Mouse (Mus musculus) stomach, embryonic 16.5 days (tissue): ENCODE results near the gene Basp1. TPM values are rescaled to one million over a fixed set of nuclear protein-coding genes. Genes with fewer than 3 reads are reported as not detected.

Source experiments
- ATAC-seq: fragments of 200-750 bp; cut with Nextera tagmentation; 2 replicates; pipeline ENCODE4 v1.8.0; 2017; ENCODE audit warnings: moderate number of reproducible peaks, moderate TSS enrichment; ENCODE audit not compliant: insufficient read depth, low FRiP score
- H3K27ac ChIP-seq: fragments of 300-500 bp; sonication (generic); 2 replicates; pipeline ENCODE4 v1.5.1; 2014; ENCODE audit warnings: low read length
- H3K27me3 ChIP-seq: fragments of 300-500 bp; sonication (generic); 2 replicates; pipeline ENCODE4 v1.6.1; 2014; ENCODE audit warnings: low read length, control low read depth, mixed read lengths; ENCODE audit not compliant: control insufficient read depth, insufficient read depth
- H3K36me3 ChIP-seq: fragments of 300-500 bp; sonication (generic); 2 replicates; pipeline ENCODE4 v1.6.1; 2014; ENCODE audit warnings: low read length; ENCODE audit not compliant: control insufficient read depth, insufficient read depth
- H3K4me1 ChIP-seq: fragments of 300-500 bp; sonication (generic); 2 replicates; pipeline ENCODE4 v1.6.1; 2014; ENCODE audit warnings: low read length, control low read depth, mixed read lengths; ENCODE audit not compliant: control insufficient read depth, insufficient read depth
- H3K4me2 ChIP-seq: fragments of 300-500 bp; sonication (generic); 2 replicates; pipeline ENCODE4 v1.6.1; 2014; ENCODE audit warnings: low read depth, low read length, mixed read lengths
- H3K4me3 ChIP-seq: fragments of 300-500 bp; sonication (generic); replicated peaks from 2 replicates; pipeline ENCODE4 v1.5.1; 2014; ENCODE audit warnings: mild to moderate bottlenecking, low read length
- H3K9ac ChIP-seq: fragments of 300-500 bp; sonication (generic); 2 replicates; pipeline ENCODE4 v1.6.1; 2014; ENCODE audit warnings: low read length
- H3K9me3 ChIP-seq: fragments of 300-500 bp; sonication (generic); replicated peaks from 2 replicates; pipeline ENCODE4 v1.6.1; 2016; ENCODE audit warnings: low read length, control low read depth; ENCODE audit not compliant: control insufficient read depth
- WGBS: fragments of 180-500 bp; shearing (Covaris S2); extraction: QIAGEN DNeasy Blood & Tissue Kit; methylation state at CpG from one replicate; pipeline ENCODE4 v1.1.7; 2014; 5-methylcytosine and 5-hydroxymethylcytosine counted together
- polyA plus RNA-seq: library from polyadenylated mRNA; unstranded; fragments of >200 nt; fragmentation: Nextera tagmentation; extraction: Ambion mirVana; gene quantifications from 2 replicates; pipeline ENCODE4 v1.2.1, GENCODE M21; 2015

Basp1 gene
- polyA plus RNA-seq, 1 experiment from 2014 or later: 15.8 TPM

- Histone ChIP-seq H3K9me3 (no peaks in the 10 kb centered on the region), H3K4me1 (peaks cover 7% of the 10 kb centered on the region), H3K9ac (no peak overlapping the region), H3K27ac (no peak overlapping the region), H3K4me3 (no peak overlapping the region), H3K4me2 (no peak overlapping the region), H3K36me3 (no peaks in the 10 kb centered on the region), H3K27me3 (no peaks in the 10 kb centered on the region)
- no peak for ATAC-seq
- WGBS: 80% methylated on average over 6 of the region's 6 CpGs
Observed at GRCm38 (mm10) chr15:25387572-25387971, 26.0 kb downstream of the Basp1 start.

GRCm38 (mm10) chr15:25380051-25380450 lies 33.5 kb downstream of the Basp1 start:
- Histone ChIP-seq H3K36me3 (no peaks in the 10 kb centered on the region), H3K9ac (no peak overlapping the region), H3K27ac (no peak overlapping the region), H3K4me1 (peaks cover 5% of the 10 kb centered on the region), H3K27me3 (no peaks in the 10 kb centered on the region), H3K4me2 (no peak overlapping the region), H3K9me3 (no peaks in the 10 kb centered on the region), H3K4me3 (no peak overlapping the region)
- 75% methylated on average over 5 of the region's 5 CpGs for WGBS
- no peak for ATAC-seq

GRCm38 (mm10) chr15:25378707-25379106 lies 34.9 kb downstream of the Basp1 start:
- no peak overlapping the region for H3K4me2 ChIP-seq
- no peak overlapping the region for H3K4me3 ChIP-seq
- peaks cover 5% of the 10 kb centered on the region for H3K4me1 ChIP-seq
- ATAC-seq: no peak
- no peaks in the 10 kb centered on the region for H3K9me3 ChIP-seq
- no peaks in the 10 kb centered on the region for H3K36me3 ChIP-seq
- H3K27me3 ChIP-seq: no peaks in the 10 kb centered on the region
- no peak overlapping the region for H3K9ac ChIP-seq
- H3K27ac ChIP-seq: no peak overlapping the region
- 87% methylated on average over 8 of the region's 8 CpGs for WGBS

GRCm38 (mm10) chr15:25376914-25377313 lies 36.6 kb downstream of the Basp1 start:
- no peak overlapping the region for H3K4me3 ChIP-seq
- no peaks in the 10 kb centered on the region for H3K36me3 ChIP-seq
- no peaks in the 10 kb centered on the region for H3K27me3 ChIP-seq
- ATAC-seq: peak; percentile 44; the same call in 1 of the 2 replicates
- 43% methylated on average over 3 of the region's 3 CpGs for WGBS
- peaks cover 5% of the 10 kb centered on the region for H3K4me1 ChIP-seq
- no peak overlapping the region for H3K9ac ChIP-seq
- H3K4me2 ChIP-seq: no peak overlapping the region
- H3K27ac ChIP-seq: no peak overlapping the region
- no peaks in the 10 kb centered on the region for H3K9me3 ChIP-seq

GRCm38 (mm10) chr15:25373486-25373885 lies 40.1 kb downstream of the Basp1 start:
- Histone ChIP-seq H3K36me3 (no peaks in the 10 kb centered on the region), H3K9ac (no peak overlapping the region), H3K9me3 (no peaks in the 10 kb centered on the region), H3K27me3 (no peaks in the 10 kb centered on the region), H3K4me2 (no peak overlapping the region), H3K4me3 (no peak overlapping the region), H3K27ac (no peak overlapping the region), H3K4me1 (peaks cover 5% of the 10 kb centered on the region)
- 59% methylated on average over 3 of the region's 3 CpGs for WGBS
- no peak for ATAC-seq

GRCm38 (mm10) chr15:25369522-25369921 lies 44.0 kb downstream of the Basp1 start:
- WGBS: 62% methylated on average over 7 of the region's 7 CpGs
- no peak overlapping the region for H3K9ac ChIP-seq
- no peaks in the 10 kb centered on the region for H3K36me3 ChIP-seq
- H3K4me2 ChIP-seq: no peak overlapping the region
- H3K27ac ChIP-seq: no peak overlapping the region
- no peaks in the 10 kb centered on the region for H3K9me3 ChIP-seq
- ATAC-seq: no peak
- no peak overlapping the region for H3K4me3 ChIP-seq
- peaks cover 2% of the 10 kb centered on the region; the same call in 1 of the 2 replicates for H3K4me1 ChIP-seq
- no peaks in the 10 kb centered on the region for H3K27me3 ChIP-seq

GRCm38 (mm10) chr15:25365503-25365902 lies 48.1 kb downstream of the Basp1 start:
- H3K27me3 ChIP-seq: no peaks in the 10 kb centered on the region
- no peaks in the 10 kb centered on the region for H3K9me3 ChIP-seq
- no peak overlapping the region for H3K27ac ChIP-seq
- no peak overlapping the region for H3K4me3 ChIP-seq
- H3K4me1 ChIP-seq: peaks cover 2% of the 10 kb centered on the region; the same call in 1 of the 2 replicates
- ATAC-seq: no peak
- no peak overlapping the region for H3K9ac ChIP-seq
- no peak overlapping the region for H3K4me2 ChIP-seq
- 54% methylated on average over 5 of the region's 5 CpGs for WGBS
- H3K36me3 ChIP-seq: peaks cover 4% of the 10 kb centered on the region; the same call in 1 of the 2 replicates

GRCm38 (mm10) chr15:25364819-25365463 lies 48.6 kb downstream of the Basp1 start:
- H3K27me3 ChIP-seq: no peaks in the 10 kb centered on the region
- no peak overlapping the region for H3K27ac ChIP-seq
- H3K4me2 ChIP-seq: peak overlapping the region; percentile 61
- H3K4me3 ChIP-seq: peak overlapping the region; percentile 45
- H3K36me3 ChIP-seq: peaks cover 4% of the 10 kb centered on the region; the same call in 1 of the 2 replicates
- no peaks in the 10 kb centered on the region for H3K9me3 ChIP-seq
- H3K9ac ChIP-seq: peak overlapping the region; percentile 71
- ATAC-seq: no peak
- WGBS: 53% methylated on average over 23 of the region's 23 CpGs
- peaks cover 2% of the 10 kb centered on the region; the same call in 1 of the 2 replicates for H3K4me1 ChIP-seq

- Histone ChIP-seq H3K36me3 (peaks cover 4% of the 10 kb centered on the region; the same call in 1 of the 2 replicates), H3K9ac (peak overlapping the region; percentile 71), H3K9me3 (no peaks in the 10 kb centered on the region), H3K27me3 (no peaks in the 10 kb centered on the region), H3K27ac (no peak overlapping the region), H3K4me3 (peak overlapping the region; percentile 45), H3K4me2 (peak overlapping the region; percentile 61), H3K4me1 (peaks cover 2% of the 10 kb centered on the region; the same call in 1 of the 2 replicates)
- ATAC-seq: peak; percentile 78
- WGBS: 24% methylated on average over 71 of the region's 97 CpGs
Observed at GRCm38 (mm10) chr15:25364160-25364818, 49.3 kb downstream of the Basp1 start.
